ENCODE assay signal across 8 mouse cellular contexts in genomic region chr19:12005376-12006360, GRCm38 (mm10). TPM values are rescaled to one million over a fixed set of nuclear protein-coding genes. Genes with fewer than 3 reads are reported as not detected.
DNase-seq lines count a peak whose midpoint lies in the region; ATAC-seq and TF ChIP-seq lines count a peak whose summit lies in the region.

No protein-coding gene starts in this region.

- under 1% methylated on average over 41 of the region's 41 CpGs for WGBS in hindbrain, embryonic 11.5 days
- under 1% methylated on average over 41 of the region's 41 CpGs for WGBS in lung, postnatal 0 days

- no peak for TF ChIP-seq EP300 in lung, postnatal 0 days (IDR thresholded peaks at IDR 0.05)

- H3K9me3 ChIP-seq in hindbrain, embryonic 11.5 days (ENCODE audit: control insufficient read depth, low read length), result no peaks in the 10 kb centered on the region
- H3K9me3 ChIP-seq in lung, postnatal 0 days (ENCODE audit: low read length), result no peaks in the 10 kb centered on the region

- H3K4me2 ChIP-seq in hindbrain, embryonic 11.5 days (replicated peaks; ENCODE audit: low read depth, low read length), result peak overlapping the region; percentile 50
- H3K4me2 ChIP-seq in lung, postnatal 0 days (replicated peaks; ENCODE audit: low read depth, low read length), result peak overlapping the region; percentile 65

- peak; percentile 82 for ATAC-seq in hindbrain, embryonic 11.5 days (ENCODE audit: low FRiP score)
- peak; percentile 69 for ATAC-seq in lung, postnatal 0 days

- H3K36me3 ChIP-seq in hindbrain, embryonic 11.5 days (ENCODE audit: control insufficient read depth, insufficient read depth, low read length), result no peaks in the 10 kb centered on the region
- H3K36me3 ChIP-seq in lung, postnatal 0 days (ENCODE audit: insufficient read depth, low read length), result no peaks in the 10 kb centered on the region

- H3K27me3 ChIP-seq in hindbrain, embryonic 11.5 days (ENCODE audit: control insufficient read depth, insufficient read depth, low read length), result no peaks in the 10 kb centered on the region
- no peaks in the 10 kb centered on the region for H3K27me3 ChIP-seq in lung, postnatal 0 days (replicated peaks; ENCODE audit: insufficient read depth, low read length)

- peak overlapping the region; percentile 44 for H3K9ac ChIP-seq in hindbrain, embryonic 11.5 days (ENCODE audit: low read depth, low read length)
- H3K9ac ChIP-seq in lung, postnatal 0 days (replicated peaks; ENCODE audit: low read depth), result peak overlapping the region; percentile 37

- peak overlapping the region; percentile 57 for H3K4me3 ChIP-seq in hindbrain, embryonic 11.5 days (ENCODE audit: low read depth, low read length)
- H3K4me3 ChIP-seq in lung, postnatal 0 days (ENCODE audit: low read depth, low read length), result peak overlapping the region; percentile 66

- no peak for TF ChIP-seq CTCF in lung, postnatal 0 days (IDR thresholded peaks at IDR 0.05)

- H3K4me1 ChIP-seq in hindbrain, embryonic 11.5 days (replicated peaks; ENCODE audit: control insufficient read depth, insufficient read depth, low read length), result no peaks in the 10 kb centered on the region
- H3K4me1 ChIP-seq in lung, postnatal 0 days (ENCODE audit: insufficient read depth, low read depth, low read length), result peaks cover 4% of the 10 kb centered on the region; the same call in 1 of the 2 replicates

- DNase-seq in MEL-GATA-1-ER (ENCODE audit: extremely low read depth, low read depth), result peak; percentile 83
- peak; percentile 92 for DNase-seq in cerebellum, adult 9-11 months
- DNase-seq in frontal cortex, adult 2 months (ENCODE audit: extremely low spot score in 1 of 2, low spot score in 1 of 2), result peak; percentile 73 to 97
- DNase-seq in hindbrain, embryonic 11.5 days (ENCODE audit: low spot score), result peak; percentile 96
- DNase-seq in layer of hippocampus, postnatal 10 days (ENCODE audit: low spot score in 2 of 2), result peak; percentile 88 to 90
- peak; percentile 83 for DNase-seq in lung, postnatal 0 days (ENCODE audit: low spot score)
- DNase-seq in ovary, postnatal 10 days (ENCODE audit: low spot score), result peak; percentile 78
- DNase-seq in thymus, postnatal 0 days (ENCODE audit: low spot score), result peak; percentile 95

- peak overlapping the region; percentile 45; the same call in 1 of the 2 replicates for H3K27ac ChIP-seq in hindbrain, embryonic 11.5 days (ENCODE audit: low read depth, low read length)
- H3K27ac ChIP-seq in lung, postnatal 0 days (ENCODE audit: low read length), result peak overlapping the region; percentile 70

RNA-seq across cellular contexts. Expression of gene Olfr1423, which starts 35.4 kb away (rescaled TPM):
- polyA plus RNA-seq in frontal cortex, adult 2 months (2012; rRNA removed), result not detected in 2 replicates
- not detected in 2 replicates for polyA plus RNA-seq in hindbrain, embryonic 11.5 days (2014; fragmentation: Nextera tagmentation; extraction: Ambion mirVana)
- not detected for total RNA-seq in layer of hippocampus, postnatal 10 days (2021)
- polyA plus RNA-seq in lung, postnatal 0 days (2015; fragmentation: Nextera tagmentation; extraction: Ambion mirVana), result not detected in 2 replicates
- not detected in 2 replicates for polyA plus RNA-seq in thymus, postnatal 0 days (2015; fragmentation: Nextera tagmentation; extraction: Ambion mirVana)

RNA-seq across cellular contexts. Expression of gene Osbp, which starts 39.9 kb away (rescaled TPM):
- 34.9 and 36.3 TPM in 2 replicates for polyA plus RNA-seq in frontal cortex, adult 2 months (2012; rRNA removed)
- 7.5 and 8.3 TPM in 2 replicates for polyA plus RNA-seq in hindbrain, embryonic 11.5 days (2014; fragmentation: Nextera tagmentation; extraction: Ambion mirVana)
- 10 to 100 TPM; 54.2 to 56.3 TPM for total RNA-seq in layer of hippocampus, postnatal 10 days (2021)
- 4.6 and 5.2 TPM in 2 replicates for polyA plus RNA-seq in lung, postnatal 0 days (2015; fragmentation: Nextera tagmentation; extraction: Ambion mirVana)
- 5.4 and 6.5 TPM in 2 replicates for polyA plus RNA-seq in thymus, postnatal 0 days (2015; fragmentation: Nextera tagmentation; extraction: Ambion mirVana)

RNA-seq across cellular contexts. Expression of gene Olfr1424, which starts 56.8 kb away (rescaled TPM):
- polyA plus RNA-seq in frontal cortex, adult 2 months (2012; rRNA removed), result not detected in 2 replicates
- polyA plus RNA-seq in hindbrain, embryonic 11.5 days (2014; fragmentation: Nextera tagmentation; extraction: Ambion mirVana), result not detected in 2 replicates
- not detected for total RNA-seq in layer of hippocampus, postnatal 10 days (2021)
- polyA plus RNA-seq in lung, postnatal 0 days (2015; fragmentation: Nextera tagmentation; extraction: Ambion mirVana), result not detected in 2 replicates
- not detected in 2 replicates for polyA plus RNA-seq in thymus, postnatal 0 days (2015; fragmentation: Nextera tagmentation; extraction: Ambion mirVana)

Comparison
In these comparisons a context has a peak if more than half of its experiments do, and no peak if none do; other contexts are left out.
1. Peak in every context shown above with its lines: DNase-seq, ATAC-seq, H3K4me3 ChIP-seq and H3K27ac ChIP-seq.